Mouse (Mus musculus) heart, postnatal 0 days (tissue): Measurements from ENCODE around the gene Psg19. TPM values are rescaled to one million over a fixed set of nuclear protein-coding genes. Genes with fewer than 3 reads are reported as not detected.
"Not testable (repeated sequence)": the region's sequence is repeated elsewhere in the genome, so short reads cannot be mapped to it uniquely, and the experiment has no call there.

Source experiments
- ATAC-seq: fragments of 200-750 bp; cut with Nextera tagmentation; 2 replicates; pipeline ENCODE4 v1.8.0; 2017; ENCODE audit warnings: low read depth, moderate number of reproducible peaks, moderate library complexity; ENCODE audit not compliant: insufficient read depth
- DNase-seq: peaks from one replicate; pipeline ENCODE4 v3.0.0-alpha.2; 2016; ENCODE audit warnings: low spot score
- H3K27ac ChIP-seq: fragments of 300-500 bp; sonication (generic); 2 replicates; pipeline ENCODE4 v1.5.1; 2014; ENCODE audit warnings: low read depth, mild to moderate bottlenecking
- H3K27me3 ChIP-seq: fragments of 300-500 bp; sonication (generic); 2 replicates; pipeline ENCODE4 v1.6.1; 2014; ENCODE audit warnings: low read length, mixed read lengths; ENCODE audit not compliant: control insufficient read depth, insufficient read depth
- H3K36me3 ChIP-seq: fragments of 300-500 bp; sonication (generic); replicated peaks from 2 replicates; pipeline ENCODE4 v1.6.1; 2014; ENCODE audit warnings: low read length, mixed read lengths; ENCODE audit not compliant: control insufficient read depth, insufficient read depth
- H3K4me1 ChIP-seq: fragments of 300-500 bp; sonication (generic); 2 replicates; pipeline ENCODE4 v1.6.1; 2014; ENCODE audit warnings: antibody characterized with exemption; ENCODE audit not compliant: control insufficient read depth, insufficient read depth
- H3K4me2 ChIP-seq: fragments of 300-500 bp; sonication (generic); 2 replicates; pipeline ENCODE4 v1.6.1; 2014; ENCODE audit warnings: low read depth, mild to moderate bottlenecking, low read length, moderate library complexity
- H3K4me3 ChIP-seq: fragments of 300-500 bp; sonication (generic); 2 replicates; pipeline ENCODE4 v1.5.1; 2014; ENCODE audit warnings: low read depth, low read length
- H3K9ac ChIP-seq: fragments of 300-500 bp; sonication (generic); replicated peaks from 2 replicates; pipeline ENCODE4 v1.6.1; 2014; ENCODE audit warnings: low read depth, low read length, mixed read lengths
- H3K9me3 ChIP-seq: fragments of 300-500 bp; sonication (generic); replicated peaks from 2 replicates; pipeline ENCODE4 v1.6.1; 2016; ENCODE audit warnings: low read length; ENCODE audit not compliant: control insufficient read depth
- CTCF ChIP-seq: IDR thresholded peaks from 2 replicates; pipeline ENCODE4 v1.5.1; 2016; ENCODE audit warnings: antibody characterized with exemption, control low read depth, low read depth
- EP300 ChIP-seq: IDR thresholded peaks from 2 replicates; pipeline ENCODE4 v1.6.1; 2016; ENCODE audit warnings: antibody characterized with exemption, low read depth
- WGBS: fragments of 180-500 bp; shearing (Covaris S2); extraction: QIAGEN DNeasy Blood & Tissue Kit; methylation state at CpG from one replicate; pipeline ENCODE4 v1.1.7; 2014; 5-methylcytosine and 5-hydroxymethylcytosine counted together
- polyA plus RNA-seq: library from polyadenylated mRNA; unstranded; fragments of >200 nt; fragmentation: Nextera tagmentation; extraction: Ambion mirVana; gene quantifications from 2 replicates; pipeline ENCODE4 v1.2.1, GENCODE M21; 2015
- total RNA-seq: library from RNA; depleted of rRNA; stranded (reverse); fragments of >200 nt; gene quantifications from 2 replicates; pipeline ENCODE4 v1.2.3, GENCODE M21; 2014; ENCODE audit warnings: low replicate concordance; rRNA removed

Psg19 gene
- total and polyA plus RNA-seq, 2 experiments from 2014 or later = not detected

DNA sequence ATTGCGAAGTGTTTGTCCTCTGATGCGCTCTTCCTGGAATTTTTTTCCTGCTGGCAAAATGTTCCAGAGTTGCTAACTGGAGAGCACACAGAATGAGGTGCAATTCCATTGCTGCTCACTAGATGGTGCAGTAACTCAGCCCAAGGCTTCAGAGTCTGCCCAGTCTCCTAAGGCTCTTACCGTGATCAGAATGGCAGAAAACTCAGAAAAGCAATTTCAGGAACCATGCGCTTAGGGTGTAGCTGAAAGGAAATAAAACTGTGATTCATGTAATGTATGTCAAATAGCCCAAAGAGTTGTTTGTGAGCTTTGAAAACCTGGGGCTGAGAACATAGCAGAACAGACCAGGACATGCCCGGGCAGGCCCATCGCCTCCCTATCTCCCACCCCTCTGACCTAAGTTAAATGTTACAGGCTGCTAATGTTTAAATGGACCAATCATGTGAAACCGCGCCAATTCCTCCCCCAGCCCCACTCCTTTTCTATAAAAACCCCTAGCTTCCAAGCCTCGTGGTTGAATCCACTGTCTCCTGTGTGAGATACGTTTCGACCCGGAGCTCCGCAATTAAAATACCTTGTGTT is 48.3 kb downstream of the Psg19 start:
- TF ChIP-seq CTCF = peak; percentile 92
- not testable (repeated sequence) for H3K36me3 ChIP-seq, H3K4me1 ChIP-seq, H3K9ac ChIP-seq, H3K27me3 ChIP-seq, H3K27ac ChIP-seq, H3K4me2 ChIP-seq, H3K9me3 ChIP-seq, H3K4me3 ChIP-seq
- DNase-seq (peak; percentile 69), ATAC-seq (peak; percentile 83)
- WGBS = 47% methylated on average over 11 of the region's 13 CpGs

GRCm38 (mm10) chr7:18748994-18749895 is 49.1 kb downstream of the Psg19 start:
- TF ChIP-seq EP300 (no peak), CTCF (no peak)
- no peak for ATAC-seq
- Histone ChIP-seq H3K4me1 (0 out of 2 replicates have a peak, but pooled peaks cover 3% of the 10 kb centered on the region), H3K27me3 (peaks cover 6% of the 10 kb centered on the region), H3K9ac (no peak overlapping the region), H3K27ac (no peak overlapping the region), H3K4me3 (no peak overlapping the region), H3K36me3 (no peaks in the 10 kb centered on the region), H3K9me3 (no peaks in the 10 kb centered on the region), H3K4me2 (no peak overlapping the region)
- 30% methylated on average over 6 of the region's 6 CpGs for WGBS
- no peak for DNase-seq

DNA sequence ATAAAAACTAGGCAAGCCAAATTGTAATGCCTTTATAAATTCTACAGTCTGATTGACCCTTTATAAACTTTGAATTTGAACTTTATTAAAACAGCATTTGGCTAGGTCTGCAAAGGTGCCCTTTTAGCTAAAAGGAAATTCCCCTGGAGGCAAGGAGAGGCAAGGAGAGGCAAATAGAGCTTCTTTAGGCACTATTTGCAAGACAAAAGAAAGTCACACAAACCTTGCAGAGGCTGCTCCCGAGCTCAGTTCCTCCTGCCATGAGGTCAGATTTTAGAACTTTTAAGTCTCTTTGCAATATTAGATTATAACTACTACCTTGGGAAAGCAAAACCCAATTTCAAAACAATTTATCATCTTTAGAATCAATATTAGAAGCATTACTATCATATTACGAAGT is 50.9 kb downstream of the Psg19 start:
- H3K4me3 ChIP-seq, H3K27me3 ChIP-seq, H3K27ac ChIP-seq, ATAC-seq, DNase-seq, H3K4me2 ChIP-seq, H3K9me3 ChIP-seq, H3K4me1 ChIP-seq, H3K36me3 ChIP-seq, H3K9ac ChIP-seq: not testable (repeated sequence)
- WGBS = 72% methylated on average over 2 of the region's 2 CpGs

DNA sequence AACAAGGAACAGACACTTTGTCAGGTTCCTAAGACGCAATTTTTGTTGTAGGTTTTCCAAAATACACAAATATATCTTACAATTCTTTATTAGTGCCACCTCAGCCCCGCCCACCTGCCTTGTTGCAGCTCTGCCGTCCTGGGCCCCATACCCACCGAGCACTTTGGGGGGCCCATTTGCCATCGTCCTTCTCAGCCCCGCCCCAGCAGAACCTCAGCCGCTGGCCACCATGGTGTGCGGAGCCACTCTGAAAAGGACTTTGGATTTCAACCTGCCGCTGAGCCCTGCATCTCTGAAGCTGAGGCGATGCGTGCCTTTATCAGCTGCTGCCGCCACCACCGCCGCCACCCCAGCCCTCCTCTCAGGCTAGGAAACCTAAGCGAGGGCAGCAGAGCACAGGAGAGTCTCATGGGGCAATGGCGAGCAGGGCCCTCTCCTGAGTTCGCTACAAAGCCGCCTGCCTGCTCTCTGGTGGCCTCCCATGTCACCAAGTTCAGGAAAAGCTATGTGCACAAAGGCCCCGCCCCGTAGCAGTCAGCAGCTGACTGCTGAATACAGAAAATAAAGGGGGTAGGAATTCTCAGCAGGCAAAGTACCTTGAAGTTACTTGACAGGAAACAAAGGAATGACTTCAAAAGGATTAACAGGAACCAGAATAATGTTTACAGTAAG is 52.0 kb downstream of the Psg19 start:
- ATAC-seq (no peak), DNase-seq (peak; percentile 14)
- peaks cover 6% of the 10 kb centered on the region for H3K27me3 ChIP-seq
- peak overlapping the region; percentile 57 for H3K4me2 ChIP-seq
- 0 out of 2 replicates have a peak, but pooled peaks cover 3% of the 10 kb centered on the region for H3K4me1 ChIP-seq
- no peaks in the 10 kb centered on the region for H3K9me3 ChIP-seq
- H3K36me3 ChIP-seq = no peaks in the 10 kb centered on the region
- H3K27ac ChIP-seq = no peak overlapping the region
- peak overlapping the region; percentile 46 for H3K9ac ChIP-seq
- 10% methylated on average over 20 of the region's 20 CpGs for WGBS
- no peak for TF ChIP-seq CTCF
- TF ChIP-seq EP300 = no peak
- H3K4me3 ChIP-seq = peak overlapping the region; percentile 29

Other genes with a start within 250 kb of the Psg19 start
- gene Psg27, start 231.2 kb downstream of the Psg19 start, total RNA-seq = not detected in 2 replicates
- gene Psg27, start 231.2 kb downstream of the Psg19 start, polyA plus RNA-seq = not detected in 2 replicates
- not detected in 2 replicates for gene Psg23, start 182.0 kb downstream of the Psg19 start, total RNA-seq
- not detected in 2 replicates for gene Psg23, start 182.0 kb downstream of the Psg19 start, polyA plus RNA-seq
- gene Psg21, start 141.8 kb downstream of the Psg19 start, total RNA-seq = not detected in 2 replicates
- not detected in 2 replicates for gene Psg21, start 141.8 kb downstream of the Psg19 start, polyA plus RNA-seq
- gene Psg20, start 112.3 kb downstream of the Psg19 start, total RNA-seq = not detected in 2 replicates
- gene Psg20, start 112.3 kb downstream of the Psg19 start, polyA plus RNA-seq = not detected in 2 replicates
- not detected in 2 replicates for gene Psg22, start 80.4 kb downstream of the Psg19 start, total RNA-seq
- gene Psg22, start 80.4 kb downstream of the Psg19 start, polyA plus RNA-seq = 0.05 TPM in 1 of 2 replicates, not detected in the other
- not detected in 2 replicates for gene Psg17, start 23.1 kb upstream of the Psg19 start, total RNA-seq
- not detected in 2 replicates for gene Psg17, start 23.1 kb upstream of the Psg19 start, polyA plus RNA-seq
- 0.34 and 3.0 TPM in 2 replicates for gene Mill2, start 41.4 kb upstream of the Psg19 start, total RNA-seq
- 0.86 and 1.2 TPM in 2 replicates for gene Mill2, start 41.4 kb upstream of the Psg19 start, polyA plus RNA-seq
- 1.4 TPM in 1 of 2 replicates, not detected in the other for gene Pglyrp1, start 72.8 kb upstream of the Psg19 start, total RNA-seq
- gene Pglyrp1, start 72.8 kb upstream of the Psg19 start, polyA plus RNA-seq = 1.8 and 6.9 TPM in 2 replicates
- 26.9 and 30.9 TPM in 2 replicates for gene Ccdc61, start 111.9 kb upstream of the Psg19 start, total RNA-seq
- gene Ccdc61, start 111.9 kb upstream of the Psg19 start, polyA plus RNA-seq = 12.7 and 15.5 TPM in 2 replicates
- 0.61 and 1.3 TPM in 2 replicates for gene Nova2, start 127.4 kb upstream of the Psg19 start, total RNA-seq
- gene Nova2, start 127.4 kb upstream of the Psg19 start, polyA plus RNA-seq = 0.37 and 0.41 TPM in 2 replicates
- not detected in 2 replicates for gene Nanos2, start 188.9 kb upstream of the Psg19 start, total RNA-seq
- not detected in 2 replicates for gene Nanos2, start 188.9 kb upstream of the Psg19 start, polyA plus RNA-seq
- gene Mypop, start 192.7 kb upstream of the Psg19 start, total RNA-seq = 0.08 and 0.34 TPM in 2 replicates
- gene Mypop, start 192.7 kb upstream of the Psg19 start, polyA plus RNA-seq = 0.79 and 1.2 TPM in 2 replicates
- 50.0 and 51.3 TPM in 2 replicates for gene Irf2bp1, start 205.5 kb upstream of the Psg19 start, total RNA-seq
- gene Irf2bp1, start 205.5 kb upstream of the Psg19 start, polyA plus RNA-seq = 7.1 and 7.3 TPM in 2 replicates
- gene Foxa3, start 225.0 kb upstream of the Psg19 start, total RNA-seq = not detected in 2 replicates
- gene Foxa3, start 225.0 kb upstream of the Psg19 start, polyA plus RNA-seq = 0.11 TPM in 1 of 2 replicates, not detected in the other
- 68.8 and 72.0 TPM in 2 replicates for gene Sympk, start 225.9 kb upstream of the Psg19 start, total RNA-seq
- 14.6 and 16.7 TPM in 2 replicates for gene Sympk, start 225.9 kb upstream of the Psg19 start, polyA plus RNA-seq